Mouse (Mus musculus): ENCODE measurements around the gene Rbl1.

- TF ChIP-seq POLR2A (IDR thresholded peaks at IDR 0.05; ENCODE audit: borderline replicate concordance, extremely low read depth, low read depth, low read length) (no peak), CTCF (IDR thresholded peaks at IDR 0.05; ENCODE audit: insufficient read depth, low read length) (no peak)
These were observed 29.9 kb downstream of the Rbl1 start for GRCm38 (mm10) chr2:157174416-157174815.

Data from lung, adult 2 months (tissue).